Mouse (Mus musculus) midbrain, embryonic 16.5 days (tissue): ENCODE data around the gene Bend6. TPM values are rescaled to one million over a fixed set of nuclear protein-coding genes. Genes with fewer than 3 reads are reported as not detected.

Experiments used
- ATAC-seq: fragments of 200-750 bp; cut with Nextera tagmentation; 2 replicates; pipeline ENCODE4 v1.8.0; 2017; ENCODE audit warnings: moderate TSS enrichment
- H3K27ac ChIP-seq: fragments of 300-500 bp; sonication (generic); 2 replicates; pipeline ENCODE4 v1.5.1; 2014; ENCODE audit warnings: mild to moderate bottlenecking, low read length, mixed read lengths
- H3K27me3 ChIP-seq: fragments of 300-500 bp; sonication (generic); 2 replicates; pipeline ENCODE4 v1.6.1; 2014; ENCODE audit warnings: low read depth, low read length, mixed read lengths; ENCODE audit not compliant: control insufficient read depth, insufficient read depth
- H3K36me3 ChIP-seq: fragments of 300-500 bp; sonication (generic); 2 replicates; pipeline ENCODE4 v1.6.1; 2014; ENCODE audit warnings: mild to moderate bottlenecking, low read length, moderate library complexity, mixed read lengths; ENCODE audit not compliant: control insufficient read depth, insufficient read depth
- H3K4me1 ChIP-seq: fragments of 300-500 bp; sonication (generic); 2 replicates; pipeline ENCODE4 v1.6.1; 2014; ENCODE audit warnings: mild to moderate bottlenecking, low read length, mixed read lengths; ENCODE audit not compliant: control insufficient read depth, insufficient read depth
- H3K4me2 ChIP-seq: fragments of 300-500 bp; sonication (generic); 2 replicates; pipeline ENCODE4 v1.6.1; 2014; ENCODE audit warnings: mild to moderate bottlenecking, low read length, mixed read lengths
- H3K4me3 ChIP-seq: fragments of 300-500 bp; sonication (generic); 2 replicates; pipeline ENCODE4 v1.5.1; 2014; ENCODE audit warnings: low read depth, mild to moderate bottlenecking, low read length, moderate library complexity, mixed read lengths
- H3K9ac ChIP-seq: fragments of 300-500 bp; sonication (generic); 2 replicates; pipeline ENCODE4 v1.6.1; 2014; ENCODE audit warnings: low read depth, low read length, mixed read lengths
- H3K9me3 ChIP-seq: fragments of 300-500 bp; sonication (generic); replicated peaks from 2 replicates; pipeline ENCODE4 v1.6.1; 2014; ENCODE audit warnings: mild to moderate bottlenecking, low read length, mixed read lengths; ENCODE audit not compliant: control insufficient read depth, poor library complexity, severe bottlenecking
- WGBS: fragments of 180-500 bp; shearing (Covaris S2); extraction: QIAGEN DNeasy Blood & Tissue Kit; methylation state at CpG from one replicate; pipeline ENCODE4 v1.1.7; 2014; 5-methylcytosine and 5-hydroxymethylcytosine counted together
- polyA plus RNA-seq: library from polyadenylated mRNA; unstranded; fragments of >200 nt; fragmentation: Nextera tagmentation; extraction: Ambion mirVana; gene quantifications from 2 replicates; pipeline ENCODE4 v1.2.1, GENCODE M21; 2015

Bend6 gene
- 58.9 and 76.0 TPM in 2 replicates for polyA plus RNA-seq

DNA sequence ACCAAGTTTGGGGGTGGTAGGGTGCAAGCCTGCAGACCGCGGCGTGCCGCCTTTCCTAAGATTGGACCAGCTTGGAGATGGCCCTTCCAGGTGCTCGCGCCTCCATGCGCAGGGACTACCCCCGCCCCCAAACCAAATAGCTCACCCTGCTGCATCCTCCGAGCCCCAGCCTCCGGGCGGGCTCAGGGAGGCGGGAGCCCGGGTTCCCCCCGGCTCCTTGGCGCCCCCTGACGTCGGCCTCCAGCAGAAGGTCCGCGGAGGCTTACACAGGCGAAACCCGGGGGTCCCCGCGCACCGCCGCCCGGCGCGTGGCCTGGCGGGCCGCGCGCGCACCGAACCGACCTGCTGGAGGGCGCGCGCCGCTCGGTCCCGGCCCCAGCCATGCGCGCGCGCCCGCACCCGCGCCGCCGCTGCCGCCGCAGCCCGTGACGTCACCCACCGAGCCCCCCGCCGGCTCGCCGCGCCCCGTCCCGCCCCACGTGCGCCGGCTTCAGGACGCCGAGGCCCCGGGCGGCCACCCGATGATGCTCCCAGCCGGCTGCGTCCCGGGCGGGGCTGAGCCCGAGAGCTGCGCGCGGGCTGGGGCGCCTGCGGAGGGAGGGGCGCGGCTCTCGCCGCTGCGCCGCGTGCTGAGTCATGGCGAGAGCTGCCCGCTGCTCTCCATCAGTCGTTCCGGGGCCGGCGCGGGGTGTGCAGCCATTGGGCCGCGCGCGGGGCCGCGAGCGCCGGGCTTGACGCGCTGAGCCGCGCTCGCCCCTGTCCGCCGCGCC is at the start of gene Bend6:
Gene Bend6 (minus strand): TSS at position 396 of the 770 bp plus-strand sequence.
- Histone ChIP-seq H3K9ac (peak within 1 kb of the TSS; percentile 82), H3K27me3 (0 out of 2 replicates have a peak, but pooled peaks cover 2% of the 10 kb centered on the region), H3K27ac (peak within 1 kb of the TSS; percentile 95), H3K4me2 (peak within 1 kb of the TSS; percentile 67), H3K4me1 (peaks cover 20% of the 10 kb centered on the region), H3K9me3 (no peaks in the 10 kb centered on the region; the same call in 1 of the 2 replicates), H3K4me3 (peak within 1 kb of the TSS; percentile 72), H3K36me3 (no peaks in the 10 kb centered on the region)
- 0% methylated on average over 42 of the region's 110 CpGs for WGBS
- peak; percentile 92 for ATAC-seq

DNA sequence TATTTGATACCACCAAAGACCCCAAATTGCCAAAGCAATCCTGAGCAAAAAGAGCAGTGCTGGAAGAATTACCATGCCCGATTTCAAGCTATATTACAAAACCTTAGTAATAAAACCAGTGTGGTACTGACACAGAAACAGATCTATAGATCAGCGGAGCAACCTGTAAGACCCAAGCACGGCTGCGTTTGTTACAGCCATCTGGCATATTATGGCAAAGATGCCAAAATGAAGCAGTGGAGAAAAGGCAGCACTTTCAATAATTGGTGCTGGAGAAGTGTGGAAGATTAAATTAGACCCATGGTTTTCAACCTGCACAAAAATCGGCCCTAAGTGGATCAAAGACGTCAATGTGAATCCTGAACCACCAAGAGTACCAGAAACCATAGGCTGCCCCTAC is 48.0 kb upstream of the Bend6 start:
- no peak overlapping the region for H3K4me2 ChIP-seq
- 97% methylated on average over 6 of the region's 6 CpGs for WGBS
- H3K27ac ChIP-seq: no peak overlapping the region
- no peak for ATAC-seq
- H3K9ac ChIP-seq: no peak overlapping the region
- peaks cover 2% of the 10 kb centered on the region; the same call in 1 of the 2 replicates for H3K9me3 ChIP-seq
- no peaks in the 10 kb centered on the region for H3K4me1 ChIP-seq
- 0 out of 2 replicates have a peak, but pooled peaks cover 2% of the 10 kb centered on the region for H3K36me3 ChIP-seq
- H3K4me3 ChIP-seq: no peak overlapping the region
- H3K27me3 ChIP-seq: no peaks in the 10 kb centered on the region

GRCm38 (mm10) chr1:33948511-33948910 is 40.9 kb upstream of the Bend6 start:
- H3K4me1 ChIP-seq: no peaks in the 10 kb centered on the region
- 88% methylated on average over 5 of the region's 5 CpGs for WGBS
- no peak overlapping the region for H3K4me3 ChIP-seq
- H3K27me3 ChIP-seq: no peaks in the 10 kb centered on the region
- ATAC-seq: no peak
- no peak overlapping the region for H3K4me2 ChIP-seq
- no peaks in the 10 kb centered on the region for H3K36me3 ChIP-seq
- no peaks in the 10 kb centered on the region for H3K9me3 ChIP-seq
- H3K27ac ChIP-seq: no peak overlapping the region
- no peak overlapping the region for H3K9ac ChIP-seq

GRCm38 (mm10) chr1:33947838-33948237 is 40.2 kb upstream of the Bend6 start:
- Histone ChIP-seq H3K4me3 (no peak overlapping the region), H3K27me3 (no peaks in the 10 kb centered on the region), H3K4me2 (no peak overlapping the region), H3K4me1 (no peaks in the 10 kb centered on the region), H3K36me3 (no peaks in the 10 kb centered on the region), H3K9ac (no peak overlapping the region), H3K9me3 (no peaks in the 10 kb centered on the region), H3K27ac (no peak overlapping the region)
- no peak for ATAC-seq
- 81% methylated on average over 6 of the region's 6 CpGs for WGBS

- H3K9me3 ChIP-seq: no peaks in the 10 kb centered on the region
- H3K36me3 ChIP-seq: no peaks in the 10 kb centered on the region
- no peaks in the 10 kb centered on the region for H3K27me3 ChIP-seq
- no peak overlapping the region for H3K9ac ChIP-seq
- ATAC-seq: peak; percentile 56; the same call in 1 of the 2 replicates
- H3K4me3 ChIP-seq: no peak overlapping the region
- no peak overlapping the region for H3K4me2 ChIP-seq
- 71% methylated on average over 12 of the region's 12 CpGs for WGBS
- no peaks in the 10 kb centered on the region for H3K4me1 ChIP-seq
- no peak overlapping the region; the same call in 1 of the 2 replicates for H3K27ac ChIP-seq
Observed at GRCm38 (mm10) chr1:33946601-33947395, 39.2 kb upstream of the Bend6 start.

GRCm38 (mm10) chr1:33945756-33946155 is 38.1 kb upstream of the Bend6 start:
- no peak overlapping the region for H3K4me2 ChIP-seq
- no peak overlapping the region for H3K27ac ChIP-seq
- ATAC-seq: no peak
- no peak overlapping the region for H3K9ac ChIP-seq
- H3K27me3 ChIP-seq: no peaks in the 10 kb centered on the region
- H3K36me3 ChIP-seq: no peaks in the 10 kb centered on the region
- 94% methylated on average over 6 of the region's 6 CpGs for WGBS
- no peaks in the 10 kb centered on the region for H3K9me3 ChIP-seq
- no peak overlapping the region for H3K4me3 ChIP-seq
- H3K4me1 ChIP-seq: no peaks in the 10 kb centered on the region

DNA sequence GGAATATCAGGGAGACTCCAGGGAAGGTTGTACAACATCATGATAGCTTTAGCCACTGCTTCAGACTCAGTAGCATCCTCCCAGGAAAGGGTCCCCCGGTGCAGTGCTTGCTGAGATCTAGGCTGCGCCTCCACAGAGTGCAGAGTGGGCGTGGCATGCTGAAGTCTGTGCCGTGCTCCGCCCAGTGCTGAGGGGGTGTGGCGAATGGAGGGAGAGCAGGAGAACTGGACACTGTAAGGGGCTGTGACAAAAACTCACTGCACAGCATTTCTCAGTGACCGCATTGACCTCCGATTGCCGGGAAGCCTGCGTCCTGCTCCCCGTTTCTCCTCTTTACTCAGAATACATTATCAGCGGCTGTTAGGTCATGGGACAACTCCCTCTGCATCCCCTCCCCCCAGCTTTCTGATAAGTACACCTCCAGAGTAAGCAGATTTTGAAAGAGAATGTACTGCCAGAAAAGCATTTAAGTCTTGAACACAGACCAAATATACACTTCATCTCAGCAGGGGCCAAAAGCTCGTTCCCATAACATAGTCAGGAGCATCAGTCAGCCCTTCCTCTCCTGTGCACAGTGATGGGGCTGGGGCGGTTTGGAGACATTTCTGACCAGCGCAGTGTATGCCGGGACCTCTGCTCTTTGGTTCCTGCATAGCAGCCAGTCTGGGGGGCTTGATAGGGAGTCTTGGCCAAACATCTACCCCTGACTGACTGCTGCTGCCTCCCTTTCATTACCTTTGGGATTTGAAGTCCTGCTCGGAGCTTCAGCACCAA is 37.5 kb upstream of the Bend6 start:
- Histone ChIP-seq H3K4me3 (no peak overlapping the region), H3K9me3 (no peaks in the 10 kb centered on the region), H3K27ac (no peak overlapping the region), H3K9ac (no peak overlapping the region), H3K4me1 (no peaks in the 10 kb centered on the region), H3K4me2 (no peak overlapping the region), H3K27me3 (no peaks in the 10 kb centered on the region), H3K36me3 (no peaks in the 10 kb centered on the region)
- ATAC-seq: peak; percentile 47; the same call in 1 of the 2 replicates
- WGBS: 75% methylated on average over 17 of the region's 17 CpGs

DNA sequence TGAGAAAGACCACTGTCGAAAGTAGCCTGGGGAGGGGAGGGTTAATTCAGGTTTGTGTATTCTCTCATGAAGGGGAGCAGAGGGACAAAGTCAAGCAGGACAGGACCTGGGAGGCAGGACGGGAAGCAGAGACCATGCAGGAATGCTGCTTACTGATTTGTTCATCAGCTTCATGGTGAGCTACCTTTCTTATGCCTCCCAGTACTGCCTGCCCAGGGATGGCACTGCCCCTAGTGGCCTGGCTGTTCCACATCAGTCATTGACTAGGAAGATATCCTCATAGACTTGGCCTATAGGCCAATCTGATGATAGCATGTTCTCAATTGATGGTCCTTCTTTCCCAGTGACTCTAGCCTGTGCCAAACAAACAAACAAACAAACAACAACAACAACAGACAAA is 36.3 kb upstream of the Bend6 start:
- Histone ChIP-seq H3K9ac (no peak overlapping the region), H3K4me2 (no peak overlapping the region), H3K9me3 (no peaks in the 10 kb centered on the region), H3K27me3 (no peaks in the 10 kb centered on the region), H3K27ac (no peak overlapping the region), H3K4me1 (no peaks in the 10 kb centered on the region), H3K4me3 (no peak overlapping the region), H3K36me3 (no peaks in the 10 kb centered on the region)
- ATAC-seq: no peak
- 80% methylated on average over 2 of the region's 2 CpGs for WGBS
